Mouse (Mus musculus): ENCODE results near the gene Gm49673.
"Not testable (repeated sequence)": the region's sequence is repeated elsewhere in the genome, so short reads cannot be mapped to it uniquely, and the experiment has no call there.

DNA sequence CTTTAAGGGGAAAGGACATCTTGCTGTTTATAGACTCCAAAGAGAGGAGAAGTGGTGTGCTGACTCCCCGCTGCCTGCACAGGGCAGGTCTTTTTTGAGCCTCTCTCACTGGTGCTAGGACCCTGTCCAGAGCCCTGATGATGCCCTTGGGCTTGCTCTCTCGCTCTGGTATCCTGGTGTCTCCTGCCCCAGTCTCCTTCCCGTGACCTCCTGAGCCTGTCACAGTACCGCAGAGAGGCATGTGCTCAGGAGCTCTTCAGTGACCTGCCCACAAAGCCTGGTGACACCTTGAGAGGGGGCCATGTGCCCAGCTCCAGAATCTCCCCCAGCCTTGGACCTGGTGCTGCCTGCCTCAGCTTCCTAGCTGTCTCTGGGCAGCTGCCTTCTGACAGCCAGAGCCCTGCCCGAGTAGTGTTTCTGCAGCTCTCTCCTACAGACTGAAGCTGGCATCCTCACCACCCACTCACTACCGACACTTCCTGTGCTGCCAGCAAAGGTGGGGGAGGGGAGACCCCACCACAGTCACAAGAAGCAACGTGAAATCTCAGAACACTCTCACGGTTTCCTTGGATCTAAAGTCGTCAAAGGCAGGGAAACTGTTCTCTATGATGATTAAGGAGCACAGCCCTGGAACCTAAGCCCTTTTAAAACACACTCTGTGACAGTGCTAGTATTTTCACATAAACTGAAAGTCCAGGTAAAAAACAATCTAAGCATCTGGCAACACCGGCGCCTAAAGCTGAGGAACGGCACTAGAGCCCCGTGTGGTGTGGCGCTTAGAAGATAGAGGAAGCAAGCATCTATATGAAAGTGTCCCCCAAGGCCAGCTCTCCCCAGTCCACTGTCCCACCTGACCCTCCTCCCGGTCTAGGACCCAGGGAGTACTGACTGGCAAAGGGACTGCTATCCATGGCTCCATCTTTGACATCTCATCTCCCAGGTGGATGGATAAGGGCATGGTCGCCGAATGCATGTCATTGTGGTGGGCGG, 54.8 kb downstream of the Gm49673 start:
- TF ChIP-seq CTCF (conservative IDR thresholded peaks at IDR 0.05; ENCODE audit: low read length); NANOG (IDR thresholded peaks at IDR 0.05; ENCODE audit: borderline replicate concordance, low read length); POU5F1 (IDR thresholded peaks at IDR 0.05; ENCODE audit: borderline replicate concordance, low read length): not testable (repeated sequence)
